Mouse (Mus musculus) embryonic stem cell, embryonic (primary cell): ENCODE data around the gene Rft1.

ENCODE experiments used
- CTCF ChIA-PET, 4 experiments: fragments of 300-600 bp in 2 of 4; fragments of 350-600 bp in 2 of 4; sonication (Branson Sonifier 250); formaldehyde crosslinking; loops; one replicate each; lab custom pipeline; 2022; ENCODE audit warnings: inconsistent platforms in 2 of 4; lab: Charles Lee
- POLR2A ChIA-PET, 4 experiments: fragments of 300-600 bp in 2 of 4; fragments of 350-600 bp in 2 of 4; sonication (Branson Sonifier 250); formaldehyde crosslinking; loops; one replicate each; lab custom pipeline; 2022; ENCODE audit warnings: antibody characterized with exemption in 4 of 4, inconsistent platforms in 1 of 4; lab: Charles Lee

Rft1 gene

DNA sequence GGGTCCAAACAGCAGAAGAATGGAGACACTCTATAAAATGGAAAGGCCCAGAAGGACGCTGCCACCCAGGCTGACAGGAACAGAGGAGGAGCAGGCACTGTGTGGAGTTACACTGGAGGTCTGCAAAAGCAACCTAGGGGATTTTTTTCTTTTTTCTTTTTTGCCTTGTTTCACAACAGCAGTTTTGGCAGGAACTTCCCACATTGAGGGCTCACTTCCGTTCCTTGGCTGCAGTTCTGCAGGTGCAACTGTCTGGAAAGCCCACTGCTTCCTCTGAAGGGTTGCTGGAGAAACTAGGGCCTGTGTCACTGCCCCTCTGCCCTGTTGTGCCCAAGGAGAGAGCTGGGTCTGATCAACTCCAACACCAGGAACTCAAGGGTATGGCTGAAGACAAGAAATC, 12.4 kb upstream of the Rft1 start:
- ChIA-PET POLR2A (interaction anchor here in 2 of 4 experiments (1.0 to 5.6 kb wide), 4 partner anchors 13 to 16 kb away, joined by 3 to 26 read pairs (median 4); partner anchors contain the start of genes Prkcd (in 2 of the 2) and Rft1 (in 1 of the 2)), CTCF (no interaction called here)

DNA sequence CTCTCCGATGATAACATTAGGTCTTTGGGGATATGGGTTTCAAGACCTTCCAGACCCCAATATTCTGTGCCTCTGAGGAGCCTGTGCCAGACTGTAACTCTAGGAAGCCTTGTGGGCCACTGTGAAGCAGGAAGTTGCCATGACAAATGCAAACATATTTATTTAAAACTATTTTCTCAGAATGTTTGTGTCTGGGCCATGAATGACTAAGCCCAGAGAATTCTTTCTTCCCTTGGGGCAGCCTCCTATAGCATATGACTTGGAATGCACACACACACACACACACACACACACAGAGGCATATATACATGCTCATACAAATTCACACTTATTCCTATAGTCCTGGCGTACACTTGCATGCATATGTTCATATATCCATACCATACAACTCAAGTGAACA, 10.1 kb upstream of the Rft1 start:
- POLR2A ChIA-PET = interaction anchor here in 2 of 4 experiments (2.2 to 5.6 kb wide), 2 partner anchors 10 to 11 kb away, joined by 12 to 26 read pairs; partner anchors contain the start of gene Rft1 (in 2 of the 2)

DNA sequence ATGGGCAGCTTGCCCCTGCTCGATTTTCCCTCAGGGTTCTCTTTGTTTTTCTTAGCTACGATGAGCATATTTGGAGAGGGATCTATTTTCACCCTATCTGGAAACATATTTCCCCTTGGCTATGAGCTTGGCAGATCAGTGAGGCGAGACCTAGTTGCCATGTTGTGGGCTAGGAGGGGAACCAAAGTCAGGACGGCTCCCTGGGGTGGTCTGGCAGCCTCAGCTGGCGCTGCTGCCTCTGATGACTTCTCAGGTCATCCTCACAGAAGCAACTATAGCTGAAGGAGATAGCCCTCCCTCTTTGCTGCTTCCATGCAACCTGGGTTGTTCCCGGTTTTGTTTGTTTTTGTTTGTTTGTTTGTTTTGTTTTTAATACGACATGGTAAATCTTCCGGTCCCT, 9.1 kb upstream of the Rft1 start:
- ChIA-PET CTCF (interaction anchor here in 1 of 4 experiments (1.1 kb wide), 1 partner anchor 22 kb away, joined by 3 read pairs; no protein-coding TSS in a partner anchor), POLR2A (interaction anchor here in 2 of 4 experiments (1.4 to 5.6 kb wide), 3 partner anchors 9 to 27 kb away, joined by 3 to 26 read pairs (median 12); partner anchors contain the start of gene Rft1 (in 2 of the 2))

More for the DNA sequence above, 10.1 kb upstream of the Rft1 start:
- CTCF ChIA-PET = no interaction called here

- ChIA-PET POLR2A (interaction anchor here in 1 of 4 experiments (0.7 to 0.9 kb wide), 2 partner anchors 8 to 9 kb away, joined by 3 read pairs; no protein-coding TSS in a partner anchor), CTCF (no interaction called here)
Observed at GRCm38 (mm10) chr14:30646486-30646885, 7.7 kb upstream of the Rft1 start.

- ChIA-PET POLR2A (interaction anchor here in 1 of 4 experiments (0.6 kb wide), 1 partner anchor 865 kb away, joined by 4 read pairs; no protein-coding TSS in a partner anchor), CTCF (no interaction called here)
Observed at GRCm38 (mm10) chr14:30648478-30648877, 5.7 kb upstream of the Rft1 start.

DNA sequence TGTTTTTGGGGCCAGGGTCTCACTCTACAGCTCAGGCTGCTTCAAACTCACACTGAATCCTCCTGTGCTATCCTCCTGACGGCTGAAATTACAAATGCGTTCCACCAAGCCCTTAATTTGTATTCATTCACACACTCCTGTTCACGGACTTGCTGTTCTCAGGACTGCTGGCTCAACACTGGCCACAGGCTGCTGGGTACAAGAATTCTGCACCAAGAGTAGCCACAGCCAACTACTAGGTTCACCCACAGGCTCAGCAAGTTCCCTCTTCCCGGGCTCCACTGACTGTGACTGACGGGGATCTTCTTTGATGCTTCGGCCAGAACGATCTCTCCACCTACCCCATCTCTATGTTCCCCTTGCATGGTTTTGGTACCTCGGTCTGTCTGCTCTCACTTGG, 4.4 kb upstream of the Rft1 start:
- ChIA-PET CTCF (no interaction called here), POLR2A (no interaction called here)

- CTCF ChIA-PET = interaction anchor here in 1 of 4 experiments (0.5 kb wide), 1 partner anchor 657 kb away, joined by 6 read pairs; no protein-coding TSS in a partner anchor
- POLR2A ChIA-PET = interaction anchor here in 2 of 4 experiments (0.5 to 1.9 kb wide), 3 partner anchors 21 to 57 kb away, joined by 3 to 10 read pairs (median 3); partner anchors contain the start of gene Prkcd (in 1 of the 2)
Observed at GRCm38 (mm10) chr14:30650969-30651368, 3.2 kb upstream of the Rft1 start.

DNA sequence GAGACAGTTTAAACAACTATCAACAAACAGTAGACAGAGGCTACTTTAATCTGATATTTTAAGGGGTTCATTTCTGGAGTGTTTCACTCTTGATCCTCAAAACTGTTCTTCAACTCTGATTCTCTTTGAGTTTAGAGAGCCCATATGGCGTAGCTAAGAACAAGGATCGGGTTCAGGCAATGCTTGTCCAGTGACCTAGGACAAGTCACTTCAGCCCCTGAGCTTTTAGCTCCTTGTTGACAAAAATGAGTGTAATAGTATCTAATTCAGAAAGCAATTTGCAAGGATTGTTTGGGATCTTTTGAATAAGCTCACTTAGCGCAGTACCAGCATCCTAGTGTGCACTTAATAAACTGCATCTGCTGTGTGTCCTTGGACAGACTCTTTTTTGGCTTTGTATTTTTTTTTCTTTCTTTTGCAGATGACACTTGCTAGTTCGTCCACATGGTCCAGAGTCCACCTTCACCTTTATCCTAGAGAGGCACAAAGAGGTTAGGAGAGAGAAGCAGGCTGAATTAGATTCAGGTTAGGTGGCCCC, 600 bp downstream of the Rft1 start:
- ChIA-PET POLR2A (interaction anchor here (0.6 to 3.7 kb wide), 71 partner anchors 8 to 570 kb away, joined by 3 to 41 read pairs (median 5); partner anchors contain the start of genes Prkcd (in 2 of the 4), Dcp1a (in 1 of the 4), Nek4 (in 1 of the 4) and Tmem110 (in 1 of the 4)), CTCF (interaction anchor here in 2 of 4 experiments (1.0 to 1.8 kb wide), 7 partner anchors 17 to 171 kb away, joined by 3 to 10 read pairs (median 4); partner anchors contain the start of genes Prkcd (in 1 of the 2) and Tmem110 (in 1 of the 2))

- ChIA-PET POLR2A (interaction anchor here in 2 of 4 experiments (1.0 to 3.7 kb wide), 27 partner anchors 9 to 526 kb away, joined by 3 to 41 read pairs (median 7); partner anchors contain the start of genes Prkcd (in 2 of the 2), Nek4 (in 1 of the 2) and Tmem110 (in 1 of the 2)), CTCF (interaction anchor here in 1 of 4 experiments (0.5 to 1.3 kb wide), 3 partner anchors 19 to 82 kb away, joined by 3 to 4 read pairs (median 3); no protein-coding TSS in a partner anchor)
Observed at GRCm38 (mm10) chr14:30655531-30655930, 1.4 kb downstream of the Rft1 start.

DNA sequence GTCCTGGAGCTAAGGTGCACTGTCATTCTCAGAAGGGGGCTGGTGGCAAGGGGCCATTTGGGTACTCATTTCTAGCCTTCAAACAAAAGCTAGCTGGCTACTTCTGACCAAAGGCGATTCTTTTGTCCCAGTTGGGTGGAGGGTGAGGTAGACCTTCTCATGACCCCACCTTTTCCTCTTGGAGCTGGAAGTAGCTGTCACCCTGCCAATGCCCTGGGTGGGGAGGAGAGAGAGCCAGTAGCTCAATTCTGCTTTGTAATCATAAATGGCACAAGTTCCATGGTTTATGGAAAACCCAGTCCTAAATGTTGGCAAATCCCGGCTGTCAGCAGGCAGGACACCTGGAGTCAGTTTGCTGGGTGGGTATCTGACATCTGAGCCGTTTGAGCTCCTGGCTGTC, 11.9 kb downstream of the Rft1 start:
- ChIA-PET CTCF (interaction anchor here in 2 of 4 experiments (0.6 to 1.3 kb wide), 2 partner anchors 21 to 178 kb away, joined by 3 read pairs; no protein-coding TSS in a partner anchor), POLR2A (interaction anchor here (0.9 to 2.6 kb wide), 10 partner anchors 9 to 136 kb away, joined by 3 to 11 read pairs (median 4); partner anchors contain the start of genes Rft1 (in 4 of the 4) and Prkcd (in 1 of the 4))

DNA sequence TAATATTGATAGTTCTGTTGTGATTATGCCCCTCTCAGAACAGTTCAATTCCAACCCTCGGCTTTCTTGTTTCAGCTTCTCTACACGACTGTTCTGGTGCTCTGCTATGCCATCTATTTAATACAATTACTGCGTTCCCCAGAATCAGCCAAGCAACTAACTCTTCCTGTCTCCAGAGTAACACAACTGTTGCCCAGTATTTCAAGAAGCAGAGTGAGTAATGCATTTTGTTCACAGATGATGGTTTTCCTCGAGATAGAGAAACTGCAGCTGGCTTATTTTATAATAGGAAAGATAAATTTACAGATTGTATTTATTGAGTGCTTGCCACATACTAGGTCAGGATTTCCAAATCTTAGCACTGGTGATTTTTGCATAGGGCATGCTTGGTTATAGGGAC, 12.4 kb downstream of the Rft1 start:
- ChIA-PET CTCF (interaction anchor here in 2 of 4 experiments (0.6 to 1.3 kb wide), 2 partner anchors 21 to 178 kb away, joined by 3 read pairs; no protein-coding TSS in a partner anchor), POLR2A (interaction anchor here in 3 of 4 experiments (0.9 to 2.6 kb wide), 7 partner anchors 9 to 137 kb away, joined by 4 to 11 read pairs (median 5); partner anchors contain the start of genes Rft1 (in 3 of the 3) and Prkcd (in 1 of the 3))

GRCm38 (mm10) chr14:30670161-30670560, 16.0 kb downstream of the Rft1 start:
- CTCF ChIA-PET = interaction anchor here in 2 of 4 experiments (0.6 to 2.1 kb wide), 3 partner anchors 16 to 197 kb away, joined by 3 to 10 read pairs (median 3); partner anchors contain the start of gene Rft1 (in 1 of the 2)
- POLR2A ChIA-PET = interaction anchor here in 3 of 4 experiments (0.6 to 4.8 kb wide), 8 partner anchors 15 to 141 kb away, joined by 3 to 36 read pairs (median 6); partner anchors contain the start of genes Rft1 (in 2 of the 3) and Prkcd (in 1 of the 3)

DNA sequence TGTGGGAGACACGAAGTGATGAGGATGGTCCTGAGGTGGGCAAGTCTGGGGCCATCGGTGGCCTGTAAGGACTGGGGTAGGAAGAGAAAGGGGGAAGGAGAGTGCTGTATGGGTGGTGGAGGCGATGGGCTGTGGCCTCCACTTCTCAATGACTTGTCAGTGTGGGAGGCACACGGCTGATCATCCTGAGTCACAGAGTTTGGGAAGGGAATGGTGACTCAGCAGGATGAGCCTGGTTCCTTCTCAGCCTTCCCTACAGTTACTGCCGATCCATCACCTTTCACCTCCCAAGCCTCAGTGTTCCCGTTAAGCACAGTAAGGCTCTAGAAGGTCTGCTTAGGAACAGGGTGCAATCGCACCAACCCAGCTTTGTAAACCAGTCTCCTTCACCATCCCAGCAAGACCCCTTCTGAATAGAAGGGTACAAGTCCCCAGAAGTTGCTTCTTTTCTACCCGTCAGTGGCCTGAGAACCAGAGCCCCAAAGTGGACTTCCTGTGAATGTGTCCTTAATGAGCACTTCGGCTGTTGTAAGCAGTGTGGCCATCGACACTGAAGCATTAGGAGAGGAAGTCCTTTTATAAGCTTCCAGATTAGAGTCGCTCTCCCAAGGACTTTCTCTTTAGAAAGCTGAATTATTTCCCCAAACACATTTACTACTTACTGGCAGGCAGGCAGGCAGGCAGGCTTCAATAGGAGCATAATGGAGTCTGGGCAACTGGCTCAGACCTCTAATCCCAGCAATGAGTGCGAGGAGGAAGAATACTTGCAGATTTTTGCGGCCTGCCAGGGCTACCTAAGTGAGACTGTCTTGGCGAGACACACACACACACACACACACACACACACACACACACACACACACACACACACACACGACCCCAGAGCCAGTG, 17.2 kb downstream of the Rft1 start:
- ChIA-PET POLR2A (interaction anchor here (0.5 to 4.8 kb wide), 27 partner anchors 9 to 520 kb away, joined by 3 to 36 read pairs (median 4); partner anchors contain the start of genes Rft1 (in 2 of the 4), Prkcd (in 1 of the 4) and Sfmbt1 (in 1 of the 4)), CTCF (interaction anchor here (0.7 to 2.4 kb wide), 57 partner anchors 11 to 581 kb away, joined by 3 to 27 read pairs (median 4); partner anchors contain the start of genes Rft1 (in 3 of the 4), Dcp1a (in 1 of the 4) and Prkcd (in 1 of the 4))

DNA sequence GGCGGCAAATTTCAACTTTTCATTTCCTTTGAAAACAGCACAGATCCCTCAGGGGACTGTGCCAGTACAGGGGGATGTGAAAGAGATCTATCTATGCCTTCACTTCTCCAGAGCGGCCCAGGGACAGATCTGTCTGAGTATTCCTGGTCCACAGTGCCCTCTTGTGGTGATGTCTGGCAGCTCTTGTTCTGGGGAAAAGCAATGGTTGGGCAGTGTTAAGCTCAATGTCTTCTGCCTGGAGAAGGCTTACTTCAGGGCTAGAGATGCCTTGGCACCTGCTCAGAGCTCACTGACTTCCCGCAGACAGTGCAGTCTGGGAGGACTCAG, 17.8 kb downstream of the Rft1 start:
- ChIA-PET CTCF (interaction anchor here (0.5 to 2.4 kb wide), 65 partner anchors 10 to 1282 kb away, joined by 3 to 27 read pairs (median 4); partner anchors contain the start of genes Rft1 (in 3 of the 4), Dcp1a (in 1 of the 4) and Prkcd (in 1 of the 4)), POLR2A (interaction anchor here (0.5 to 4.8 kb wide), 25 partner anchors 9 to 519 kb away, joined by 3 to 36 read pairs (median 4); partner anchors contain the start of genes Rft1 (in 2 of the 4), Prkcd (in 1 of the 4) and Sfmbt1 (in 1 of the 4))

DNA sequence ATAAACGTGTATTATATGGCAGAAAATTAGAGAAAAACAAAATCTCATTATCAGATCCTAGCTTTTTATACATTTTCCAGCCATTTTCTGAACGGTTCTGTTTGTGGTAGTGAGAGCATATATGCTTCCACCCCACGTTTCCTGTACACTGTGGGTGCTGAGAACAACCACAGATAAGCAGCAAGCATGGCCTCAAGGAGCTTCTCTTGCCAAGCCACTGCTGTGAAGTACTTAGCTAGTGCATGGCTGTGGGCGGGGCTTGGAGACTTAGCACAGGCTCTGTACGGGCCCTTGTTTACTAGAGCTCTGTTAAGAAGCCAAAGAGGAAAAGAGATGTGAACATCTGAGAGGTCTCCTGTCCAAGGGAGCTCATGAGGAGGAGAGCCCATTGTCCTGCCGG, 20.8 kb downstream of the Rft1 start:
- ChIA-PET CTCF (interaction anchor here in 1 of 4 experiments (0.5 kb wide), 1 partner anchor 132 kb away, joined by 3 read pairs; no protein-coding TSS in a partner anchor), POLR2A (interaction anchor here in 2 of 4 experiments (0.6 to 2.1 kb wide), 7 partner anchors 9 to 125 kb away, joined by 3 to 6 read pairs (median 4); partner anchors contain the start of gene Rft1 (in 1 of the 2))

DNA sequence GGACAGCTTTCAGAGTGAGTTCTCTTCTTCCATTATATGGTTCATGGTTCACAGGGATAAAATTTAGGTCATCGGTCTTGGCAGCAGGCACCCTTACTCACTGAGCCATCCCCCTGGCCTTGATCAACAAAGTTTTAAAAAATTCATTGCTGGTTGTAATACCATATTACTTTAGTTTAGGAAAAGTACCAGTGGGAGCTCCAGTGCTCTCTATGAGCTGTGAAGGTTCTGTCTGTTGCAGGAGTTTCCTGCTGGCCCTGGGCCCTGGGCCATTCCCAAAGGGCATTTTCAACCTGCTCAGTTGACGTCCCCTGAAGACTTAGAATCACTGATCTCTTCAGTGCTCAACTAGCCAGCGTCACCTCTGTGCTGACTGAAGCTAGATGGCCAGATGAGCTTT, 28.0 kb downstream of the Rft1 start:
- POLR2A ChIA-PET = interaction anchor here in 2 of 4 experiments (0.6 to 0.9 kb wide), 2 partner anchors 10 to 338 kb away, joined by 3 to 6 read pairs; no protein-coding TSS in a partner anchor
- CTCF ChIA-PET = interaction anchor here in 1 of 4 experiments (1.6 kb wide), 1 partner anchor 10 kb away, joined by 8 read pairs; no protein-coding TSS in a partner anchor

DNA sequence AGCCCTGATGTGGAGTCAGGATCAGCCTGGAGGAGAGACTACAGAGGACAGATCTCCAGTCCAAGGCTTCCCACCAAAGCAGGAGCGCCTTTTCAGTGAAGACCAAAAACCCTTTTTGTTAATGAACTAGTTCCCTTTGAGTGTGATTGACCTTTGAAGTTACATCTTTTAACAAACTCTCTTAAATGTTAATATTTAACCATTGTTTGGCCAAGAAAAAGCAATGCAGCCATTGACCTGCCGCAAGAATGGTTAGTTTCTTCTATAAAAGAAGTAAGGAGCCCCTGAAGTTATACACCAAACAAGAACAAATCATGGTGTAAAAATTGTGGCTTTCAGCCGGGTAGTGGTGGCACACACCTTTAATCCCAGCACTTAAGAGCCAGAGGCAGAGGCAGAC, 36.5 kb downstream of the Rft1 start:
- ChIA-PET POLR2A (interaction anchor here in 1 of 4 experiments (1.0 to 1.1 kb wide), 2 partner anchors 12 to 36 kb away, joined by 3 to 4 read pairs; partner anchors contain the start of gene Rft1), CTCF (interaction anchor here in 1 of 4 experiments (0.9 to 1.1 kb wide), 2 partner anchors 9 to 19 kb away, joined by 3 to 6 read pairs; no protein-coding TSS in a partner anchor)
